Mouse (Mus musculus): ENCODE results near the gene Calml4.

DNA sequence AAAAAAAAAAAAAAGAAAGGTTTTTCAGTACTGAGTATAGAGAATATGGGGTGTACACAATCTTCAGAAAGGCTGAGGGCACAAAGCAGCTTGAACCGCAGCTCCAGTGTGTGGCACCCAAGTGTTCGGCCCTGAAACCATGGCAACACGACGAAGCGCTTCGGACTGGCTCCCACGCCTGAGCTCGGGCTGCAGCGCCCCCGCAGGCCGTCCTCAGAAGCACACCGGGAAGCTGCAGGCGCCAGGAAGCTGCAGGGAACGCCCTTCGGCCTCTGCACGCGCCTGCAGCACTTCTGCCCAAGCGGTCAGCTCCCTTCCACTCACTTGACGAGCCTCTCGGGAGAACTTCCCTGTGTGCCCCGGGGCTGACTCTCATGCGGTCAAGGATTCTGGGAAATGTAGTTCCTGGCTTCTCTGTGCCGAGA lies 29.2 kb upstream of the Calml4 start:
- TF ChIP-seq CTCF (conservative IDR thresholded peaks at IDR 0.05; ENCODE audit: low read length), result peak; percentile 52
- TF ChIP-seq NANOG (IDR thresholded peaks at IDR 0.05; ENCODE audit: borderline replicate concordance, low read length), result no peak
- no peak for TF ChIP-seq POU5F1 (IDR thresholded peaks at IDR 0.05; ENCODE audit: borderline replicate concordance, low read length)

All from E14TG2a.4 (cell line).